Mouse (Mus musculus) spleen, postnatal 14 days (tissue): Measurements from ENCODE around the gene Gm28047.
"Not testable (repeated sequence)": the region's sequence is repeated elsewhere in the genome, so short reads cannot be mapped to it uniquely, and the experiment has no call there.

Experiments used
- DNase-seq, 2 experiments: peaks; one replicate each; pipeline ENCODE4 v3.0.0; 2021 to 2022; ENCODE audit warnings: low spot score in 2 of 2

Gene Gm28047

DNA sequence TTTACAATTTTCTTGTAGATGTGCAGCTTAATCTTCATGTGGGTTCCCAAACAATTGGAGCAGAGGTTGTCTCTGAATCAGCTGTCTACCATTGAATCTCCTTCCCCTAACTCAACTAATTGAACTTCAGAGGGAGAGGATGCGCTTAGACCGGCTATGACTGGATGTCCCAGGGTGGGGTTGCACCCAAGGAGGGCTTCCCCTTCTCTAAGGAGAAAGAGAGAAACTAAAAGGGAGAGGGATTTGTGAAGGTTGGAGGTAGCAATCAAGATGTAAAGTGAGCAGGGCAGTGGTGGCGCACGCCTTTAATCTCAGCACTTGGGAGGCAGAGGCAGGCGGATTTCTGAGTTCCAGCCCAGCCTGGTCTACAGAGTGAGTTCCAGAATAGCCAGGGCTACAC is 5.4 kb downstream of the Gm28047 start:
- no peak for DNase-seq

DNA sequence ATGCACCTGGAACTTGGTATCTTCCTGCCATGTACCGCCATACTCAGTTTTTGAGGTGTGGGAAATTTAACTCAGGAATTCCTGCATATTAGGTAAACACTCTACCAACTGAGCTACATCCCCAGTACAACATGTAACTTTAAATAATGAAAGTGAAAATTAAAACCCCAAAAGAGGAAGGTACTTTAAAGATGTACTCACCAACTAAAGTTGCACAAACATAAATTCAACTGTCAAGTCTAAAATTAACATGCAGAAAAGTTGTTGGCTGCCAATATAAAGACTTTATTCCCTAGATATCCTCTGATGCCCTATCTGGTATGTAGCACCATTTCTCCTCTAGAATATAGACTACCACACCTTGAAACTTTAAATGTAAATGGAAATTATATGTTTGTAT is 7.2 kb downstream of the Gm28047 start:
- DNase-seq = no peak

DNA sequence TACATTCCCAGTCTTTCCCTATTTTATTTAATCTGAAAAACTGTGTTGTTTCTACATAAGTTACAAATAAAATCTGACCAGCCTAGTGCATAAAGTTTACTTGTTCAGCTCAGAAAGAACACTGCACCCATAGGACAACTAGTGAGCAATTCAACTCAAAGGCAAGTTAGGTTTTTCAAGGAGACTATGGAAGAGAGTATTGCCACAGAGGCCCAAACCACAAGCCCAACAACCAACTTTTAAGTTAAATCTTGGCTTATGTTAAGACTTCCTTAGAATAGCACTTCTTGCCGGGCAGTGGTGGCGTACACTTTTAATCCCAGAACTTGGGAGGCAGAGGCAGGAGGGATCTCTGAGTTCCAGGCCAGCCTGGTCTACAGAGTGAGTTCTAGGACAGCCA is 8.7 kb downstream of the Gm28047 start:
- no peak for DNase-seq

DNA sequence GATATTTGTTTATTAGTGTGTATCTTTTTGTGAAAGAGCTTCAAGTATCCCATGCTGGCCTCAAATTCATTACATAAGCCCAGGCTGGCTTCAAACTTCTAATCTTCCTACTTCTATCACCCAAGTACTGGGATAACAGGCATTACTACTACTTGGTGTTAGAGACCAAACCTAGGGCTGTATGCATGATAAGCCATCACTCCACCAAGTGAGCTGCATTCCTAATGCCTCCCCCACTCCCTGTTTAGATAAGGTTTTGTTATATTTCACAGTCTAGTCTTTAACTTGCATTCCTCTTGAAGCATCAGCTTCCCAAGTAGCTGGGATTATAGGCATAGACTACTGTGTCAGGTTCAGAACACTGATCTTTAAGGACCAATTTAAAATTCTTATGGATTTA is 10.6 kb downstream of the Gm28047 start:
- no peak for DNase-seq

DNA sequence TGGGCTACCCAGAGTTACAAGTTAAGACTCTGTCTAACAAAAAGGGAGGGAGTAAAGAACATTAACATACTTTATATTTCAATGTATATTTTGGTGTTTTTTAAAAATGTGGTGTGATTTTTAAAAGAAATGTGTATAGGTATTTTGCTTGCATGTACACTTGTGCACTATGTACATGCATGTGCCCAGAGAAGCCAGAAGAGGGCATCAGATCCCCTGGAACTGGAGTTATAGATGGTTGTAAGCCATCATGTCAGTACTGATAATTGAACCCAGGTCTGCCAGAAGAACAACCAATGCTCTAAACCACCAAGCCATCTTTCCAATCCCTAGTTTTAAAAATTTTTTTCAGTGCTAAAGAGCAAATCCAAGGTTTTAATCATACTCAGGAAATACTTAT is 11.9 kb downstream of the Gm28047 start:
- DNase-seq = no peak

DNA sequence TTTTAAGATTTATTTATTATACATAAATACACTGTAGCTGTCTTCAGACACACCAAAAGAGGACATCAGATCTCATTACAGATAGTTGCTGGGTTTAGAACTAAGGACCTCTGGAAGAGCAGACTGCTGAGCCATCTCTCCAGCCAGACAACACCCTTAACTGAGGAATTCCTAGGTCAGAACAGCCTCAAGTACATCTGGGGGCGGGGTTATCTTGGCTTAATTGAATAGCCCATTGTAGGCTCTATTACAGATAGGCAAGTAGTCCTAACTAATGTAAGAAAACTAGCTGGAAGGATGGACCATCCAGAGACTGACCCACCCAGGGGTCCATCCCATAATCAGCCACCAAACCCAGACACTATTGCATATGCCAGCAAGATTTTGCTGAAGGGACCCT is 16.3 kb downstream of the Gm28047 start:
- DNase-seq = not testable (repeated sequence)

- DNase-seq = no peak
Observed at GRCm38 (mm10) chr15:102593996-102594656, 30.7 kb downstream of the Gm28047 start.

DNA sequence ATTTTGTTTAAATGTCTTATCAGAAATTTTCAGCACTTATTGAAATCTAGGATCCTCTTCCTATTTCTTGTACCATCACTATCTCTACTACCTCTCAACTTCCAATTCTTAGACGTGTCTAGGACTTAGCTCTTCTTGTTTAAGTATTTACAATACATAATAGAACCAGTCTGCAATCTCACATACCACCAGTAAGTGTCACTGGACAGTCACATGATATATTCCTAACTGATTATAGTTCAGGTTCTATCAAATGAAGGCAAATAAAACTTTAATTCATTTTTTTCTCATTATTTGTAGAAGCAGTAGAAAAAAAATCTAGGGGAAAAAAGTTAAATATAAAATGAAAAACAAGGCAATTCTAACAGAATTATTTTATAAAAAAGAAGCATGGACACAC is 32.2 kb downstream of the Gm28047 start:
- DNase-seq = no peak

DNA sequence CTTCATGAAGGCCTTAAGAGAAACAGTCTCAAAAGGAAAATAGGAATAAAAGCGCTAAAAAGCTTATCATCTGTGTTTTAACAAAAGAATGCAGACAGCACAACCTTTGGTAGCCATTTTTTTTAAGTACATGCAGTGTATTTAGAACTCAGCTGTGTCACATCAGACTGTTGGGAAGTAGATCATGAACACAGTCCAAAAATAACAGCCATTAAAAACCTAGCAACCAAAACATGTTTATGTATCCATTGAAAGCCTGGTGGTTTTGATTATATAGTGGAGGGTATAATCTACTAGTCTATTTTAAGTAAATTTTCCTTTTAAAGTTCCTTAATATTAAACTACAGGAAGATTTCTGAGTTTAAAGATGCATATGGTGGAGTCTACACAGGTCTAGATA is 34.3 kb downstream of the Gm28047 start:
- no peak for DNase-seq

- no peak for DNase-seq
Observed at GRCm38 (mm10) chr15:102589826-102590225, 35.0 kb downstream of the Gm28047 start.

- no peak for DNase-seq
Observed at GRCm38 (mm10) chr15:102585501-102585900, 39.4 kb downstream of the Gm28047 start.

GRCm38 (mm10) chr15:102583708-102584383 is 41.0 kb downstream of the Gm28047 start:
- DNase-seq = no peak

DNA sequence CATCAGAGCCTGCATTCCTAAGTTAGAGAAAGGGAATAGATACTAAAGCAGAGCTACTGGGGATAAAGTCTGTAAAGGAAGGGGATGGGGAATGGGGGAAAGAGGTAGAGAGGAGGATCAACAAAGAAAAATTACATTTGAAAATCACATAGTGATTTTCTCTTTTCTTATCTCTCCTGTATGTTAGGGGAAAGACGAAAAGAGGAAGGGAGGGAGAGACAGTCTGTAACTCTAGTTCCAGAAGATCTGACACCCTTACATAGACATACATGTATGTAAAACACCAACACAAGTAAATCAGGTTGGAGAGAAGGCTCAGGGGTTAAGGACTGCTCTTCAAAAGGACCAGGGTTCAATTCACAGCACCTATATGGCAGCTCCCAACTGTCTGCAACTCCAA is 43.7 kb downstream of the Gm28047 start:
- DNase-seq = no peak

DNA sequence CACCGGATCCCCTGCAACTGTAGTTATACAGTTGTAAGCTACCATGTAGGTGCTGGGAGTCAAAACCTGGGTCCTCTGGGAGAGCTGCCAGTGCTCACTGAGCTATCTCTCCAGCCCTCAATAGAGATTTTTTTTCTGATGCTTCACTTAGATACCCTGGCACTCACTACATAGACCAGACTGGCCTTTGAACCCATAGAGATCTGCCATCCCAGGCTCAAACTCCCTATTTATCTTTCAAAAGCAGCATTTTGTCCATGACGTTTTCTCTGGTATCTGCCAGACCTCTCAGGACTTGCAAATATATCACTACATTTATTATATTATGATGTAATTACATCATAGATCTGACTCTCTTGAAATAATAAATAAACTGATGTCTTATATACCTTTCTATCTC is 46.5 kb downstream of the Gm28047 start:
- no peak for DNase-seq

DNA sequence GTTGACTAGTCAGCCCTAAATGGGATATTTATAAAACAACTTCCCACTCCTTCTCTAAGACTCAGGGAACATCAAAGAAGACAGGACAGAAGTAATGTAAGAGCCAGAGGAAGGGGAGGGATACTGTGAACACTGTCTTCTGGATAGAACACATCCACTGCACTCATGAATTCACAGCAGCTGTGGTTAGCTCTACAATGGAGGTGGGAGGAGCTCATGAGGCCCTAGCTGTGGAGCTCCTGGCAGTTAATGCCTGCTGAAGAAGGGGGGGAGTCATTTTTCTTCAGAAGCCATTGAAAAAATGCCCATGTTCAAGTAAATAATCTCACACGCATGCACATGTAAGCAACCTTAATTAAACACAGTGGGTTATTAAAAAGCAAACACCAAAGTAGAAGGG is 47.9 kb downstream of the Gm28047 start:
- DNase-seq = no peak

DNA sequence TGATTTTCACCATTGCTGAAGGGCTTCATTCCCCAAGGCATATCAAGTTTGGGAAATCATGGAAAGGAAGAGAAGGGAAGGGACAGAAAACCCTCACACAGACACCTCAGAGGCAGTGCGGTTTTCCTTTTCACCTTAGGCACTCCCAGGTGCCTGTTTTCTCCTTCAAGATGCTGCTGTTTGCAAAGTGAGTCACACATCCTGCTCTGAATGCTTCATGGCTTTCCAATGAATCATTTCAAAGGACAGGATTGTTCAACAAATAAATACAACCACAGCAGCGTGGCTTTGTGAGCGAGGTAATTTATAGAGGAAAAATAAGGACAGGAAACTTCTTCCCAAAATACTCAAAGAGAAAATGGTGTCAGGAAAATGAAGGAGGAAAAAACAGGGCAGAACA is 52.8 kb downstream of the Gm28047 start:
- DNase-seq = no peak

- no peak for DNase-seq
Observed at GRCm38 (mm10) chr15:102567849-102568248, 57.0 kb downstream of the Gm28047 start.

GRCm38 (mm10) chr15:102563681-102564080 is 61.2 kb downstream of the Gm28047 start:
- no peak for DNase-seq

DNA sequence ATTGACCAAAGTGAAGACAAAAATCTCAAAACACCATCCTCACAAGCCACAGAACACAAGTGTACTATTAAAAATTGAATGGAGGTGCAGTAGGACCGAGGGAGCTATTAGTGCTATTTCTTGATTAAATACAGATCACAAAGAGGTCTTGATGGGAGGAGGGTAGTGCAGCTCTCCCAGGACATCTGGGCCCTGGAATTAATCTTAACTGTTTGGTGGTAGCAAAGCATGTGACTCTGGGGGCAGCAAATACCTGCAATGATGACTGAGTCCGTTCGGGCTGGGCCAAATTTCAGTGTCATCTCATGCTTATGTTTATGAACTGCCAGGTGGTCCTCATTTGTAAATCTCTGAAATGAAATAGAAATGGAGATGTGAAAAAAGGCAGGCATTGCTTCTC is 61.8 kb downstream of the Gm28047 start:
- no peak for DNase-seq

- DNase-seq = no peak
Observed at GRCm38 (mm10) chr15:102562491-102562890, 62.4 kb downstream of the Gm28047 start.

- no peak for DNase-seq
Observed at GRCm38 (mm10) chr15:102557580-102557979, 67.3 kb downstream of the Gm28047 start.

DNA sequence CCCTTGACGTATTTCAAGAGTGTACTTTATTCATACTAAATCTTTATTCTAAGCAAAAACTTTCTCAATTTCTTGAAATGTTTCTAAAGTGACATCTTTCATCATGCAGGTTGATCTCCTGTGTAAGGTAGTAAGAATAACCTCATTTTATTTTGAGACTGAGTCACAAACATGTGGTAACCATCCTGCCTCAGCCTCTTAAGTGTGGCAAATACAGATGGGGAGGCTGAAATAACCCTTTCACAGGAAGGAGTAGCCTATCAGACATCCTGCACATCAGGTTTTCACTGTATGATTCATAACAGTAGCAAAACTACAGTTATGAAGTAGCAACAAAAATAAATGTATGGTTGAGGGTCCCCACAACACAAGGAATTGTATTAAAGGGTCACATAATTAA is 69.3 kb downstream of the Gm28047 start:
- DNase-seq = no peak

DNA sequence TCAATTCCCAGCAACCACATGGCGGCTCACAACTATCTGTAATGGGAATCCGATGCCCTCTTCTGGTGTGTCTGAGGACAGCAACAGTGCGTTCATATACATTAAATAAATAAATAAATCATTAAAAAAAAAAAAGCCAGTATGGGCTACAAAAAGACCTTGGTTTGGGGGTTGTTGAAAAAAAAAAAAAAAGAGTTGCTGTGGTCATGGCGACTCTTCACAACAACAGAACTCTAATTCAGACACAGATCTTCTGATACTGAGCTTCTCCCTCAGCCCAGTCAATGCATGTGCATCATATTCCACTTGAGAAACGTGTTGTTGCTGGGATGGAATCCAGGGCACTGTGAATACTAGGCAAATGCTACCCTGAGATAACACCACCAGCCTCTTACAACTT is 72.3 kb downstream of the Gm28047 start:
- DNase-seq = no peak

- no peak for DNase-seq
Observed at GRCm38 (mm10) chr15:102547478-102547877, 77.4 kb downstream of the Gm28047 start.
